Mouse (Mus musculus) forebrain, postnatal 0 days (tissue): ENCODE data around the gene Fhdc1. TPM values are rescaled to one million over a fixed set of nuclear protein-coding genes. Genes with fewer than 3 reads are reported as not detected.

Experiments used
- ATAC-seq: fragments of 200-750 bp; cut with Nextera tagmentation; 2 replicates; pipeline ENCODE4 v1.8.0; 2017; ENCODE audit warnings: mild to moderate bottlenecking, moderate library complexity
- DNase-seq: peaks from one replicate; pipeline ENCODE4 v3.0.0-alpha.2; 2015
- H3K27ac ChIP-seq: fragments of 300-500 bp; sonication (generic); 2 replicates; pipeline ENCODE4 v1.5.1; 2014; ENCODE audit warnings: low read depth, mild to moderate bottlenecking, antibody characterized with exemption, low read length, moderate library complexity, mixed read lengths
- H3K27me3 ChIP-seq: fragments of 300-500 bp; sonication (generic); 2 replicates; pipeline ENCODE4 v1.6.1; 2014; ENCODE audit warnings: mild to moderate bottlenecking, low read length, mixed read lengths; ENCODE audit not compliant: insufficient read depth
- H3K36me3 ChIP-seq: fragments of 300-500 bp; sonication (generic); 2 replicates; pipeline ENCODE4 v1.6.1; 2014; ENCODE audit warnings: mild to moderate bottlenecking, moderate library complexity; ENCODE audit not compliant: insufficient read depth
- H3K4me1 ChIP-seq: fragments of 300-500 bp; sonication (generic); 2 replicates; pipeline ENCODE4 v1.6.1; 2014; ENCODE audit warnings: antibody characterized with exemption; ENCODE audit not compliant: insufficient read depth
- H3K4me2 ChIP-seq: fragments of 300-500 bp; sonication (generic); 2 replicates; pipeline ENCODE4 v1.6.1; 2014; ENCODE audit warnings: low read depth, mild to moderate bottlenecking, moderate library complexity
- H3K4me3 ChIP-seq: fragments of 300-500 bp; sonication (generic); 2 replicates; pipeline ENCODE4 v1.5.1; 2014; ENCODE audit warnings: low read depth, low read length, mixed read lengths
- H3K9ac ChIP-seq: fragments of 300-500 bp; sonication (generic); 2 replicates; pipeline ENCODE4 v1.6.1; 2014; ENCODE audit warnings: mild to moderate bottlenecking
- H3K9me3 ChIP-seq: fragments of 300-500 bp; sonication (generic); 2 replicates; pipeline ENCODE4 v1.6.1; 2016; ENCODE audit warnings: low read length
- CTCF ChIP-seq: sonication (generic); IDR thresholded peaks from 2 replicates; pipeline ENCODE4 v1.5.1; 2016; ENCODE audit warnings: antibody characterized with exemption, control low read depth, low read depth
- WGBS: fragments of 180-500 bp; shearing (Covaris S2); extraction: QIAGEN DNeasy Blood & Tissue Kit; methylation state at CpG from one replicate; pipeline ENCODE4 v1.1.7; 2014; 5-methylcytosine and 5-hydroxymethylcytosine counted together
- polyA plus RNA-seq: library from polyadenylated mRNA; unstranded; fragments of >200 nt; fragmentation: Nextera tagmentation; extraction: Ambion mirVana; gene quantifications from 2 replicates; pipeline ENCODE4 v1.2.1, GENCODE M21; 2015
- total RNA-seq: library from RNA; depleted of rRNA; stranded (reverse); fragments of >200 nt; gene quantifications from 2 replicates; pipeline ENCODE4 v1.2.3, GENCODE M21; 2014

Fhdc1 gene
- total and polyA plus RNA-seq, 2 experiments from 2014 or later, result 1.7 to 3.7 TPM

DNA sequence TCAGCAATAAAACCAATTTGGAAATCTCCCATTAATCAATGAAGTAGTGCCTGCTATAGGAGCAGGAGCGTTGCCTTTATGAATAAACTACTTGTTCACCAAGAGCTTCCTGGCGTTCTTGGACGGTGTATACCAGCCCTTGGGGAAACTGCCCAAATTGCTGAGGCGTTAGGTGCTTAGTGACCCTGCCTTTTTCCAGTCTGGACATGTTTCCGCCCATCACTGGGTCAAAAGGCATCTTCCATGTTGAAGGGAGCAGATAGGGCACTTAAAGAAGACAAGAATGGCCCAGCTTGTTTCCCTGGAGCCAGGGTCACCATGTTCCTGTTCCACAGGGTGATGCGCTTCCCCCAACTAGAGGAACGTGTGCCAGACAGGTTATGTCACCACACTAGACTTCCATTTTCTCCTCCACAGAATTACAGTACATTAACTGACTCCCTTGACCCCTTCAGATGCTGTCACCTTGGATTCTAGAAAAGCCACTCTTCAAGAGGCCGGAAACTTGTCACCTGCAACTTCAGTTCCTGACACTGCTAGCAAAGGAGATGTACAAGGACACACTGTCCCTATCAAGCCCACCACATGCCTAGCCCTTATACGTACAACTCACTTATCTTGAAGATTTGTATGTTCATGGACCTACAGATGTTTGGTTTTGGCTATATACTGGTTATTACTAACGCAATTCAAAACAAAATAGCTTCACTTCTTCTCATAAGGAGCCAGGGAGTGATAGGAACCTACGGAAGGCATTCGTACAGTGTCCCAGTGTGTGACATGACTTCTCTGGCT, 5.1 kb downstream of the Fhdc1 start:
- H3K4me2 ChIP-seq, result no peak overlapping the region
- ATAC-seq (no peak), DNase-seq (no peak)
- H3K27me3 ChIP-seq, result peaks cover 22% of the 10 kb centered on the region
- no peak for TF ChIP-seq CTCF
- H3K4me3 ChIP-seq, result no peak overlapping the region
- 90% methylated on average over 12 of the region's 12 CpGs for WGBS
- H3K27ac ChIP-seq, result no peak overlapping the region
- H3K9ac ChIP-seq, result no peak overlapping the region
- no peaks in the 10 kb centered on the region for H3K36me3 ChIP-seq
- no peaks in the 10 kb centered on the region for H3K9me3 ChIP-seq
- 0 out of 2 replicates have a peak, but pooled peaks cover 18% of the 10 kb centered on the region for H3K4me1 ChIP-seq

DNA sequence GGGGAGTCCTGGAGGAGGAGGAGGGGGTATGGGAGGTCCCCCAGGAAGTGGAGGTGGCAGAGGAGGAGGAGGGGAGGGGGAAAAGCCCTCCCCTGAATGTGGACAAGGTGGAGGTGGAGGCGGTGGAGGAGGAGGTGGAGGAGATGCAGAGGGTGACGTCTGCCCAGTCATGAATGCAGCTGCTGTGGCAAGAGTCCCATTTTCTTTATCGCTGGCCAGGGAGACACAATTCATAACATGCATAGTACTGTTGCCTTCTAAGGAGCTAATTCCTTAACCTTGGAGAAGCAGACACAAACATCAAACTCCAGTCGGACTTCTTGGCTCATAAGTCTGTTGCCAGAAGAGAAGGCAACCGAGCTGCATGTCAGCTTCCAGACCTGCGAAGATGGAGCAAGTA, 5.8 kb downstream of the Fhdc1 start:
- no peaks in the 10 kb centered on the region for H3K9me3 ChIP-seq
- no peak overlapping the region for H3K4me3 ChIP-seq
- H3K4me1 ChIP-seq, result 0 out of 2 replicates have a peak, but pooled peaks cover 14% of the 10 kb centered on the region
- no peak overlapping the region for H3K4me2 ChIP-seq
- no peak overlapping the region for H3K9ac ChIP-seq
- DNase-seq (no peak), ATAC-seq (no peak)
- H3K36me3 ChIP-seq, result no peaks in the 10 kb centered on the region
- H3K27me3 ChIP-seq, result peaks cover 22% of the 10 kb centered on the region
- no peak overlapping the region for H3K27ac ChIP-seq
- TF ChIP-seq CTCF, result no peak
- 83% methylated on average over 6 of the region's 6 CpGs for WGBS

DNA sequence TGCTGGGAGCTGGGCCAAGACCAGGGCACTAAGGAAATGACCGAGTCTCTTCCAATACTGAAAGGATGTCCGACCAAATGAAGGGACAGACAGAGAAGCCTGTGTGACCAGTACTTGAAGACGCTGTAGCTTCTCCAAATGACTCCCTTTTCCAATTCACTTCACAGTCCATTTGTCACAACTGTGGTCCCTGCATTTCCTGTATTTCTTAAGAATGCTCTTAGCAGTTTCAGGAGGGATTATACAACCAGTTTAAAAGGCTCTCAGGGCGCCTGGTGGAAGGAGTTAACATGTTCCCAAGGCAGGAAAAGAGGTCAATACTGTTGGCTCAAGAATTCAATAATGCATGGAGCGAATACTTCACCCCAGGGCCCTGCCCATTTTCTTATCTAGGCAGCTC, 7.3 kb downstream of the Fhdc1 start:
- no peak for DNase-seq
- Histone ChIP-seq H3K27me3 (peaks cover 9% of the 10 kb centered on the region), H3K27ac (no peak overlapping the region), H3K9me3 (no peaks in the 10 kb centered on the region), H3K9ac (no peak overlapping the region), H3K4me3 (no peak overlapping the region), H3K4me2 (no peak overlapping the region), H3K4me1 (no peaks in the 10 kb centered on the region), H3K36me3 (no peaks in the 10 kb centered on the region)
- TF ChIP-seq CTCF, result no peak
- no peak for ATAC-seq
- 71% methylated on average over 5 of the region's 5 CpGs for WGBS

DNA sequence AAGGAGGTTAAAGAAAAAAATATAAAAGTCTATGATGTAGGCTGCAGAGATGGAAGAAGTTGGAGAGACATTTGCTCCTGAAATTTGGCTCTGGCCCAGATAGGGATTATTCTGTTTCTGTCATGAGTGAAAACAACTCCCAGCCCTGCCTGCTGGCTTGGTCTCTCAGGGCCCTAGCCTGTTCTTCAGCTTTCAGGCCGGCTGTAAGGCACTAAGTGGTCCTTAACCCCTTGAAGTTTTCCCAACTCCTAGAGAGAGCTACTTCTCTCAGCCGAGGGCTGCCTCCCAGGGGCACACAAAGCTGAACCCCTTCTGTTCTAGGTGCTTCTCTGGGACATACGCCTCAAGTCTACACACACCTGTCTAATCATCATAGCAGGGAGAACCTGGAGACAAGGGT, 7.7 kb downstream of the Fhdc1 start:
- no peak overlapping the region for H3K4me3 ChIP-seq
- no peak overlapping the region for H3K4me2 ChIP-seq
- ATAC-seq, result peak; percentile 36; the same call in 1 of the 2 replicates
- no peaks in the 10 kb centered on the region for H3K4me1 ChIP-seq
- H3K36me3 ChIP-seq, result no peaks in the 10 kb centered on the region
- no peak overlapping the region for H3K9ac ChIP-seq
- no peak for DNase-seq
- H3K27ac ChIP-seq, result no peak overlapping the region
- WGBS, result 53% methylated on average over 3 of the region's 3 CpGs
- H3K9me3 ChIP-seq, result no peaks in the 10 kb centered on the region
- no peak for TF ChIP-seq CTCF
- peaks cover 5% of the 10 kb centered on the region; the same call in 1 of the 2 replicates for H3K27me3 ChIP-seq

GRCm38 (mm10) chr3:84471146-84471545, 9.1 kb downstream of the Fhdc1 start:
- Histone ChIP-seq H3K27ac (no peak overlapping the region), H3K4me3 (no peak overlapping the region), H3K9me3 (no peaks in the 10 kb centered on the region), H3K36me3 (no peaks in the 10 kb centered on the region), H3K27me3 (no peaks in the 10 kb centered on the region), H3K4me1 (no peaks in the 10 kb centered on the region), H3K9ac (no peak overlapping the region), H3K4me2 (no peak overlapping the region)
- TF ChIP-seq CTCF, result no peak
- DNase-seq (no peak), ATAC-seq (no peak)
- whole genome bisulfite sequencing, result 90% methylated on average over 4 of the region's 4 CpGs

- no peak overlapping the region for H3K4me3 ChIP-seq
- H3K36me3 ChIP-seq, result no peaks in the 10 kb centered on the region
- no peak for TF ChIP-seq CTCF
- ATAC-seq (no peak), DNase-seq (no peak)
- 50% methylated on average over 4 of the region's 4 CpGs for WGBS
- H3K27me3 ChIP-seq, result no peaks in the 10 kb centered on the region
- H3K4me1 ChIP-seq, result no peaks in the 10 kb centered on the region
- no peak overlapping the region for H3K9ac ChIP-seq
- H3K27ac ChIP-seq, result no peak overlapping the region
- no peak overlapping the region for H3K4me2 ChIP-seq
- no peaks in the 10 kb centered on the region for H3K9me3 ChIP-seq
These were observed 12.1 kb downstream of the Fhdc1 start for GRCm38 (mm10) chr3:84468111-84468453.

DNA sequence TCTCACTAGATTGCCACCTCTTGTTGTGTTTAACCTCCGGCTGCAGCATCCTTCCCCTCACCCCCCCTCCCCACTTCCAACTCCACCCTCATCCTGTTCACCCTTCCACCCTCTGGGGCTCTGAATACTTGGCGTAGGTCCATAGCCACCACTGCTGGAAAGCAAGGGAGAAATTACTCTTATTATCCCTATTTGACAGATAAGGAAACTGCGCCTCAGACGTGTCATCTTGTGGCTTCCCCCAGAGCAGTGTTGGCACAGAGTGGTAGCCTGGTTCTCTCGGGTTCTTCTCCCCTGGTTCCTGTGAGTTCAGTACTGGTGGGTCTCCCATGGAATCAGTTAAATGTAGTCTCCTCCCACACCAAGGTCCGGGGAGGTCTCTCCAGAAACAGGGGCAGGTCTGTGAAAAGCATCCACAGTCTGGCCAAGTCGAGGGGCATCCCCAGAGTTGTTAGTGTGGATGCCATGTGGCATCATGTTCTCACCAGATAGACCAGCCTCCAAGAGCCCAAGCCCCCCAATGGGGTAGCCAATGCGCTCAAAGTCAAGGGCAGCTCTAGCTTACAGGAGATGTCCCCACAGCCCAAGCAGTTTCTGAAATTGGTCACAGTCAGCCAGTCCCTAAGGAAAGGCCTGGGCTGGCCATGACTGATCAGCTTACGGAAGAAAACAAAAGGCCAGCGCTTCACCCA, 12.7 kb downstream of the Fhdc1 start:
- no peak for ATAC-seq
- TF ChIP-seq CTCF, result no peak
- WGBS, result 64% methylated on average over 10 of the region's 10 CpGs

More for the DNA sequence above, 12.7 kb downstream of the Fhdc1 start:
- no peaks in the 10 kb centered on the region for H3K27me3 ChIP-seq
- DNase-seq, result no peak
- H3K4me1 ChIP-seq, result no peaks in the 10 kb centered on the region
- no peaks in the 10 kb centered on the region for H3K9me3 ChIP-seq
- no peaks in the 10 kb centered on the region for H3K36me3 ChIP-seq
- no peak overlapping the region for H3K27ac ChIP-seq
- no peak overlapping the region for H3K4me2 ChIP-seq
- no peak overlapping the region for H3K4me3 ChIP-seq
- no peak overlapping the region for H3K9ac ChIP-seq
